Mouse (Mus musculus) liver, adult 2 months (tissue): Measurements from ENCODE around the gene Serpinb6b.

Experiments used
- CTCF ChIP-seq: fragments of 200-500 bp; IDR thresholded peaks from 2 replicates; pipeline ENCODE4 v1.5.1; 2011; ENCODE audit warnings: low read depth, low read length, control low read depth
- POLR2A ChIP-seq: fragments of 200-500 bp; IDR thresholded peaks from 2 replicates; pipeline ENCODE4 v1.6.1; 2011; ENCODE audit warnings: low read length, control low read depth; ENCODE audit not compliant: insufficient read depth; ENCODE audit errors: extremely low read depth

- TF ChIP-seq POLR2A, result no peak
- TF ChIP-seq CTCF, result no peak
These were observed 57.4 kb downstream of the Serpinb6b start for GRCm38 (mm10) chr13:33022371-33022770.
